Mouse (Mus musculus) neural tube, embryonic 13.5 days (tissue): ENCODE measurements at regions not wholly inside any gene's neighbourhood (a gene's known extent, or its start where the extent isn't known, plus 50 kb on each side); places are given as distances from the start of the nearest gene placed in this dataset.

Experiments used
- ATAC-seq: fragments of 200-750 bp; cut with Nextera tagmentation; 2 replicates; pipeline ENCODE4 v1.8.0; 2017; ENCODE audit warnings: low read depth, mild to moderate bottlenecking, moderate TSS enrichment, moderate library complexity
- H3K27ac ChIP-seq: fragments of 300-500 bp; sonication (generic); replicated peaks from 2 replicates; pipeline ENCODE4 v1.5.1; 2015; ENCODE audit warnings: moderate library complexity, mild to moderate bottlenecking, inconsistent platforms
- H3K27me3 ChIP-seq: fragments of 300-500 bp; sonication (generic); 2 replicates; pipeline ENCODE4 v1.6.1; 2015; ENCODE audit warnings: mild to moderate bottlenecking, inconsistent platforms
- H3K36me3 ChIP-seq: fragments of 300-500 bp; sonication (generic); 2 replicates; pipeline ENCODE4 v1.6.1; 2015; ENCODE audit warnings: mild to moderate bottlenecking, inconsistent platforms
- H3K4me1 ChIP-seq: fragments of 300-500 bp; sonication (generic); replicated peaks from 2 replicates; pipeline ENCODE4 v1.6.1; 2015; ENCODE audit warnings: inconsistent platforms
- H3K4me2 ChIP-seq: fragments of 300-500 bp; sonication (generic); 2 replicates; pipeline ENCODE4 v1.6.1; 2015; ENCODE audit warnings: inconsistent platforms, mild to moderate bottlenecking, moderate library complexity
- H3K4me3 ChIP-seq: fragments of 300-500 bp; sonication (generic); 2 replicates; pipeline ENCODE4 v1.5.1; 2015; ENCODE audit warnings: mild to moderate bottlenecking, inconsistent platforms
- H3K9ac ChIP-seq: fragments of 300-500 bp; sonication (generic); 2 replicates; pipeline ENCODE4 v1.6.1; 2015; ENCODE audit warnings: moderate library complexity, mild to moderate bottlenecking, inconsistent platforms
- H3K9me3 ChIP-seq: fragments of 300-500 bp; sonication (generic); 2 replicates; pipeline ENCODE4 v1.6.1; 2016; ENCODE audit warnings: inconsistent platforms
- WGBS: fragments of 180-500 bp; shearing (Covaris S2); methylation state at CpG from one replicate; pipeline ENCODE4 v1.1.7; 2015; 5-methylcytosine and 5-hydroxymethylcytosine counted together

DNA sequence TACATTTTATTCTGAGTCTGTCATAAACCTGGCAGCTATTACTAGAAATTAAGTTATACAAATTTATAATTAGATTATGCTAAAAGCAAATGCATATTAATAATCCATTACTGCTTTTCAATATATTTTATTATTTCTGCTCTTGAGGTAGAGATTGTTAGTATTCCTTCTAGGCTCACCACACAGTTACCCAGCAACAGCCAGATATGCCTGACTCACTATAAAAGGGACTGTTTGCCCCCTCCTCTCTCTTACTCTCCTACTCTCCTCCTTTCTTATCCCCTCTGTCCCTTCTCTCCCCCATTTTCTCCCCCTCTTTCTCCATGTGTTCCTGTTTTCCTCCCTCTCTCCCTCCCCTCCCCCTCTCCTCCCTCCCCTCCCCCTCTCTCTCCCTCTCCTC, 98.7 kb downstream of the 4930505A04Rik start:
- H3K9ac ChIP-seq = no peak overlapping the region
- ATAC-seq = no peak
- no peaks in the 10 kb centered on the region for H3K4me1 ChIP-seq
- H3K36me3 ChIP-seq = no peaks in the 10 kb centered on the region
- H3K9me3 ChIP-seq = no peaks in the 10 kb centered on the region
- H3K4me3 ChIP-seq = no peak overlapping the region
- no peak overlapping the region for H3K4me2 ChIP-seq
- no peak overlapping the region for H3K27ac ChIP-seq
- no peaks in the 10 kb centered on the region for H3K27me3 ChIP-seq

DNA sequence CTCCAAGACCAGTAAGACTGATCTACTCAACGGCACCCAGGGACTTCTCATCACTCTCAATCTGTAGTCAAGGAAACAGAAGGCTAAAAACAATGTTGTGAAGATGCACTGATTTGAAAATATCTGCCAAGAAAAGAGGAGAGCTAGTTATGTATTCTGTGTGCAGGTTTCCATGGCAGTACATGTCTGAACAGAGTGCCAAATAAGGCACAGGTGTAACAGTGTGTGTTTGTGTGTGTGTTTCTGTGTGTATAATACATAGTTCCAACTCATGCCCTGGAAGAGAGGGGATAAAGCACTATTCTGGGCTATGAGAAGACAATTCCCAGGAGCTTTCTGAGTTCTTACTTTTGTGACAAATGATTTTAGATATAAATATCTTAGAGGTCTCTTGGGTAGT, 99.7 kb downstream of the 4930505A04Rik start:
- ATAC-seq = no peak
- Histone ChIP-seq H3K9ac (no peak overlapping the region), H3K36me3 (no peaks in the 10 kb centered on the region), H3K27me3 (no peaks in the 10 kb centered on the region), H3K9me3 (no peaks in the 10 kb centered on the region), H3K4me3 (no peak overlapping the region), H3K27ac (no peak overlapping the region), H3K4me1 (no peaks in the 10 kb centered on the region), H3K4me2 (no peak overlapping the region)
- 74% methylated on average over 1 of the region's 1 CpGs for WGBS

DNA sequence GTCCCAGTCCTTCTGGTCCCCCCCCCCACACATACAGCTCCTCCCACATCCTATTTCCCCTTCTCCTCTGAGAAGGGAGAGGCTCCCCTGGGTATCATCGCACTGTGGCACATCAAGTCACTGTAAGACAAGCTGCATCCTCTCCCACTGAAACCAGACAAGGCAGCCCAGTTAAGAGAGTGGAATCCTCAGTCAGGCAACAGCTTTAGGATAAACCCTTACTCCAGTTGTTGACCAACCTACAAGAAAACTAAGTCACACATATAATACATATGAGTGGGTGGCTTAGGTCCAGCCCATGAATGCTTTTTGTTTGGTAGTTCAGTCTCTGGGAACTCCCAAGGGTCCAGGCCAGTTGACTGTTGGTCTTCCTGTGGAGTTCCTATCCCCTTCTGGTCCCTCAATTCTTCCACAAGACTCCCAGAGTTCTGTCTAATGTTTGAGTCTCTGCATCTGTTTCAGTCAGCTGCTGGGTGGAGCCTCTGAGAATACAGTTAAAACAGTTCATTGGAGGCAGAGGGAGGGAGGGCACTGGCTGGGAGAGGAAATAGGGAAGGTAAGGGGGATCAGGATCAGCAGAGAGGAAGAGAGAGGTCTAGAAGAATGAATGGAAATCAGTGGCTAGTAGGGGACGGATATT, 101.7 kb upstream of the Sptbn1 start:
- H3K9me3 ChIP-seq = no peaks in the 10 kb centered on the region
- H3K4me2 ChIP-seq = no peak overlapping the region
- no peak overlapping the region for H3K9ac ChIP-seq
- H3K36me3 ChIP-seq = no peaks in the 10 kb centered on the region
- no peaks in the 10 kb centered on the region for H3K4me1 ChIP-seq
- no peak for ATAC-seq
- 83% methylated on average over 2 of the region's 2 CpGs for WGBS
- H3K27me3 ChIP-seq = no peaks in the 10 kb centered on the region
- H3K27ac ChIP-seq = no peak overlapping the region
- no peak overlapping the region for H3K4me3 ChIP-seq

DNA sequence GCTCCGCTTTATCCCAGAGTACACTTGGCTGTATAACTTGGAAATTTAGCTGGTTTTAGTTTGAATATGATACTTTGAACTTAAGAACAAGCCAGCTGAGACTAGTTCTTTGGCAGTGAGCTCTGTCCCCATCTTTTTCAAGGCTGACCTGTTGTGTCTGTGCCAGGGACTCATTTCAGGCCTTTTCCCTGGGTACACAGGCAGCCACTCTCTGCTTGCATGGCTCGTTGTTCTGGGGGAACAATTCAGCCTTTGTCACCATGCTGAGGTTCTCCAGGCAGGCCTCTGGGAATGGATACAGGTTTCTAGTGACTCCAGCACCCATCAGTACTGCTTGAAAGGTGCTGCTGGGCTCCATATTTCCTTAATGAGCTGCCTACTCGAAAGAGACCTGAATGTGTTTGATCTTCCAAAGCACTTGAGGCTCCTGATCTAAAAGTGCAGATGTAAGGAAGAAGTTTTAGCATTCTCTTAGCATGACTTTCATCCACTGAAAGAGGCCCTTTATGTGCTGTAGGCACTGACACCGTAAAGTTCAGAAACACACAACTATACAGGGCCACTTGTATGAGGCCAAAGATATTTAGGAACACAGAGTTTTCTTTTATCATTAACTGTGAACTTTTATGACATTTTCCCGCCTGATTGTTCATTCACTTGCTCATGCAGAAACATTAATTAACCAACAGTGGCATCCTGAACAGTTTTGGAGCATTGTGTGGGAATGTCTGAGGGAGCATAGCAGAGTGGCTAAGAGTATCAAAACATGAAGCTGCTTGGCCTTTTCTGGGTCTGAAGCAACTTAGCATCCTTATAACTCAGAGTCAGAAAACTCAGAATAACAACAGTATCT, 99.6 kb upstream of the Sptbn1 start:
- WGBS = 59% methylated on average over 5 of the region's 5 CpGs
- no peak overlapping the region for H3K4me3 ChIP-seq
- ATAC-seq = peak; percentile 71

DNA sequence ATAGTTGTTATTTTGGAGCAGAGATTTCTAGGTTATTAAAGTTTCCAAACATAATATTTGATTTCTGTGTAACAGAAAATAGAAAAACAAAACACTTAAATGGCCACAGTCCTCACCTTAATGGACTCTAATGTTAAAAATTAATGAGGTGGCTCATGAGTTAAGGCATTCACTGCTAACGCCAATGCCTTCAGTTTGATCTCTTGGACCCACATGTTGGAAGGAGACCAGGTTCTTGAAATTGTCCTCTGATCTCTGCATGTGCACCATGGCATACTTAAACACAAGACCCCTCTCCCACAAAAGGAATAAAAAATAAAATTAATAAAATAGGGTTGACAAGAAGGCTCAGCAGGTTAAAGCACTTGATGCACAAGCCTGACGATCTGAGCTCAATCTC, 98.5 kb upstream of the Sptbn1 start:
- Histone ChIP-seq H3K4me3 (no peak overlapping the region), H3K9me3 (no peaks in the 10 kb centered on the region), H3K4me2 (no peak overlapping the region), H3K4me1 (no peaks in the 10 kb centered on the region), H3K36me3 (no peaks in the 10 kb centered on the region), H3K9ac (no peak overlapping the region), H3K27me3 (no peaks in the 10 kb centered on the region), H3K27ac (no peak overlapping the region)
- no peak for ATAC-seq
- 84% methylated on average over 2 of the region's 2 CpGs for WGBS

More for the DNA sequence above, 99.6 kb upstream of the Sptbn1 start:
- Histone ChIP-seq H3K4me1 (no peaks in the 10 kb centered on the region), H3K36me3 (no peaks in the 10 kb centered on the region), H3K9me3 (no peaks in the 10 kb centered on the region), H3K27ac (no peak overlapping the region), H3K9ac (no peak overlapping the region), H3K4me2 (no peak overlapping the region), H3K27me3 (no peaks in the 10 kb centered on the region)

DNA sequence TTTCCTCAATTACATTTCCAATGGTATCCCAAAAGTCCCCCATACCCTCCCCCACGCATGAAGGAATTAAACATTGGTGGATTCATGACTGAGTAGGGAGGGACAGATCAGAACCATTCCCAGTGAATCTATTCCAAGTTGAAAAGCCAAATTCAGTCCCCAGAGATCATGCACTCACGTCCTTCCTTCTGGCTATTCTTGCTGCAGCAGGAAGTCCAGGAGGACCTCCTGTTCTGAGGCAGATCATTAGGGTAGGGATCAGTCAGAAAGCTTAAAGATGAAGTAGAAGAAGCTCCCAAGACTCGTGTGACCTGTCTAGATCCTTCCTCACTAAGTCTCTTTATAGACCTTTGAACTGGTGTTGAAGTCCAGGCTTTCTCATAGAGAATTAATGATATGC, 97.0 kb upstream of the Sptbn1 start:
- Histone ChIP-seq H3K4me1 (no peaks in the 10 kb centered on the region), H3K4me2 (no peak overlapping the region), H3K27me3 (no peaks in the 10 kb centered on the region), H3K9me3 (no peaks in the 10 kb centered on the region), H3K9ac (no peak overlapping the region), H3K36me3 (no peaks in the 10 kb centered on the region), H3K27ac (no peak overlapping the region), H3K4me3 (no peak overlapping the region)
- no peak for ATAC-seq
- WGBS = 64% methylated on average over 3 of the region's 3 CpGs

DNA sequence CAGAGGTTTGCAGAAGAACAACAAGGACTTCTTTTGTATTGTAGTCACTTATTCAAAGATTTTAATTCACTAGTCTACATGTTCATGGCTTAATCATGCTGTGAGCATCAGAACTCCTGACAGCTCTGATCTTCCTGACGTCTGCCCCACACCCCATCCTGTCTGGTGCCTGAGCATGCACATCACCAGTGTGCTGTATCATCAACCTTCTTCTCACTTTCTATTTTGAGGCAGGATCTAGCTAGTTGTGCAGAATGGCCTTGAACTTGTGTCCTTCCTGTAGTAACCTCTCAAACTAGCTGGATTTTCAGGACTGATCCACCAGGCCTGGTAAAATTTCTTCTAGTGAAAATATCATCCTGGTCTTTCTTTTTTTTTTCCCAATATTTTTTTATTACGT, 96.6 kb upstream of the Sptbn1 start:
- no peaks in the 10 kb centered on the region for H3K27me3 ChIP-seq
- no peak for ATAC-seq
- no peaks in the 10 kb centered on the region for H3K36me3 ChIP-seq
- H3K9me3 ChIP-seq = no peaks in the 10 kb centered on the region
- WGBS = 85% methylated on average over 2 of the region's 2 CpGs
- H3K4me2 ChIP-seq = no peak overlapping the region
- H3K27ac ChIP-seq = no peak overlapping the region
- no peak overlapping the region for H3K4me3 ChIP-seq
- H3K4me1 ChIP-seq = no peaks in the 10 kb centered on the region
- no peak overlapping the region for H3K9ac ChIP-seq

DNA sequence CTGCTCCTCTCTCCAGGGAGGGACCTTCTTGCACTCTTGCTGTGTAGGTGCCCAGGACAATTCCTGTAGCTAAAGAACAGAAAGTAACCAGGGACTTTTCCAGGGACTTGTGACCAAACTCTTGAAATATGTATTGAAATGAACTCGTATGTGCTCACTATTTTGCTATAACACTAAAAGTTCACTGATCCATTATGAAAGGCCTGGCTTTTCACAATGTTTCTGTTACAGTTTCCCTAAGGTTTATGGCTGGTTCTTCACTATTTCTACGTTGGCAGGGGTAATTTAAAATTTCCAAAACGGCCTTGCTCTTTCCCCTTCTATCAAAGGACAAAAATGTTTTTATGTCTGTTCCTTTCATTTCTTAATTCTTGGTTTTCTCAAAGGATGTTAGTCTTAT, 90.2 kb upstream of the Sptbn1 start:
- WGBS = 74% methylated on average over 3 of the region's 3 CpGs
- no peaks in the 10 kb centered on the region for H3K4me1 ChIP-seq
- H3K4me3 ChIP-seq = no peak overlapping the region
- no peaks in the 10 kb centered on the region for H3K36me3 ChIP-seq
- no peak overlapping the region for H3K4me2 ChIP-seq
- H3K9me3 ChIP-seq = no peaks in the 10 kb centered on the region
- no peak for ATAC-seq
- H3K27me3 ChIP-seq = no peaks in the 10 kb centered on the region
- H3K9ac ChIP-seq = no peak overlapping the region
- no peak overlapping the region for H3K27ac ChIP-seq

DNA sequence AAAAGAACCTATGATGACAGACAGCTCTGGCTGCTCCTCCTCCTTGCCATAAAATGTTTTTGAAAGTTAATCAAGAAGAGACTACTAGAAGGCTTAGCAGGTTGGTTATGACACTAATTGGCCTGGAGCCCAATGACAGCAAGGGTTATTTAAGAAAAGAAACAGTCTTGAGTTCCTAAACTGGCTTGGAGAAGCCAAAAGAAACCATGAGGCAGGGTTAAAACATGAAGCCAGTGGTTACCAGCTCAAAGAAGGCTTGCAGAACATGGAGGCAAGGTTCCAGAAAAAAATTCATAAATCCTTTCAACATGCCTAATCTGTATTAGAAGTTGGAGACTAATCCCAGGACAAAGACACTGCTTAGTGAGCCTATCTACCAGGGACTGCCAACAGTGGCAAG, 87.4 kb upstream of the Sptbn1 start:
- Histone ChIP-seq H3K4me3 (no peak overlapping the region), H3K36me3 (no peaks in the 10 kb centered on the region), H3K4me1 (no peaks in the 10 kb centered on the region), H3K27me3 (no peaks in the 10 kb centered on the region), H3K9ac (no peak overlapping the region), H3K4me2 (no peak overlapping the region), H3K9me3 (no peaks in the 10 kb centered on the region), H3K27ac (no peak overlapping the region)
- ATAC-seq = no peak

DNA sequence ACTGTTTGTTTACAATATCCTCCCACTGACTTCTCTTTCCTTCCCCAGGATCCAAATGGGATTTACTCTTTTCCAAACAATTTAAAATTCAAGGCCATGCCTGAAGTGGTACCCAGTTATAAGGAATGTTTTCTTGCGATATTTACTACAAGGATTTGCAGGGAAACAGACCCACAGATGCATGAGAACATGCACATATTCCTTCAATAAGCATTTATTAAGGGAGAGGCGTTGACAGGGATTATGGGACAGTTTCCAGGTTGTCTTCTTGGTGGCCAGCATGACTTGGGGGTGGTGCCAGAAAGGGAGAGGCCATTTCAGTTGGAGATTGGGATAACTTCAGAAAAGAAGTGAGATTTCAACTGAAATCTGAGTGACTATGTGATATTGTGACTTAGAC, 58.4 kb upstream of the Sptbn1 start:
- 73% methylated on average over 2 of the region's 2 CpGs for WGBS
- Histone ChIP-seq H3K27ac (no peak overlapping the region), H3K36me3 (no peaks in the 10 kb centered on the region), H3K9ac (no peak overlapping the region), H3K4me2 (no peak overlapping the region), H3K27me3 (no peaks in the 10 kb centered on the region), H3K4me3 (no peak overlapping the region), H3K4me1 (no peaks in the 10 kb centered on the region), H3K9me3 (no peaks in the 10 kb centered on the region)
- ATAC-seq = no peak
